Mouse (Mus musculus) hindlimb bud, embryonic 11.5 days (tissue): Measurements from ENCODE around the gene Tgm7.

Experiments
- DNase-seq: peaks from one replicate; pipeline ENCODE4 v3.0.0-alpha.2; 2012; ENCODE audit warnings: low read depth, low spot score; ENCODE audit errors: extremely low spot score

Tgm7 gene

DNA sequence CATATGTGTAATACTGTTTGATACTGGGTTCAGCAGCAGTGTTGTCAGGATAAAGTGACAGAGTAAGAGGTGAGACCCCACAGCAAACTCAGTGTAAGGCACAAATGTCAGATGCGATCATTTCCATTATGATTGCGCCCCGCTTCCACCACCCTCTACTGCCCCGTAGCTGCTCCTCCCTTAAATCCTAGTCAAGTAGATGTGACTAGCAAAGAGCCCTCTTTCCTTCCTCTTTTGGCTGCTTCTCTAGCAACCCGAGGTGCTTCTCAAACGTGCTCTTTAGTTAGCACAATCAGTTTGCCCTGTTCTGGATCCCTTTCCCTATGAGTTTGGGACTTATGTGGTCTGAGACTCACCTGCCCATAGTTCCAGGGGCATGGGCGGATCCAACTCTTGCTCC, 34.8 kb downstream of the Tgm7 start:
- DNase-seq, result no peak

DNA sequence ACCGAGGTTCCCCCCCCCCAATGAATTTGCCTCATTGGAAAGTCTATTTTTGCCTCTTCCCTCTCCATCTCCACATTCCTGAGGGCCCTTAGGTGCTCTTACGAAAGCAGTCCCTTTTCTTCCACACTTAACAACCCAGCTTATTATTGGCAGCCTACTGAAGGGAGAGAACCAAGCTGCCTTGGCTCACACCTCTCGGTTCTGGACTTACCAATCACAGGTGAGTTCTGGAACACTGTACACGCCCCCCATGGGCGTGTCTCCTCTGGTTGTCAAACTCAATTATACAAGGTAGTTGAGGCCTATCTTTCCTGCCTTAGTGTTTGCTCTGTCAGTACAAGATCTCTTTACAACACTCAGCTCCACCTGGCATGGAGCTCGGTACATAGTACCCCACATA, 37.7 kb downstream of the Tgm7 start:
- no peak for DNase-seq

DNA sequence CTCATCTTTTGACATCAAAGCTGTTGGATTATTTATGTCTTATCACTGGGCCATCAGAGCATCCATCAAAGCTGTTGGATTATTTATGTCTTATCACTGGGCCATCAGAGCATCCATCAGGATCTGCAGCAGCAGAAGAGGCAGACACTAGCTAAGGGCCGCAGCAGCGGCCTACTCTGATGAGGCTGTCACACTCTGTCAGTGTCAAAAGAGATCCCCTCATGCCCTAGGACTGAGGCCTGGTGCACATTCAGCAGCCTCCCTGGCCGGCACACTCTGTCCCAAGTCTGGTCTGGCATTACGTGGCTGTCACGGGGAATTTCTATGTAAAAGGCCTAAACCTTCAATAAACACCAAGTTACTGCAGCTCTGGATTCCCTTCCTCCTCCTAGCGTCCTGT, 40.1 kb downstream of the Tgm7 start:
- no peak for DNase-seq

- no peak for DNase-seq
Measured at GRCm38 (mm10) chr2:121067116-121067515, 42.5 kb downstream of the Tgm7 start.

DNA sequence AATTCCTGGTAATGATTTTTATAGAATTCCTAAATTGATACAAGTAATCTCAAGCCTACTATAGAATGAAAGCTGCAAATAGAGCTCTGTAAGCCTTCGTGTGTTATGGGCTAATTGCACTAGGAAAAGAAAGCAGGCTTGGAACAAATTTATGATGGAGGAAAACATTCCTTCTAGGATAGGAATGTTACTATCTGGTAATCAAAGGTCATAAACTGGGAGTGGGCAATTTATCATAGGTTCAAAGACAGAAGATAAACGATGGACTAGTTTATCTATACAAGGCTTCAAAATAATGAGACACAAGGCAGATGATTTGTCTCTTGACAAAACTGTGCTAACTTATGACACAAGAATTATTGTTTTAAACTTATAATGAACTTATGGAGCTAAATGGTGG, 48.3 kb downstream of the Tgm7 start:
- DNase-seq, result no peak

- no peak for DNase-seq
Measured at GRCm38 (mm10) chr2:121057997-121058396, 51.6 kb downstream of the Tgm7 start.

DNA sequence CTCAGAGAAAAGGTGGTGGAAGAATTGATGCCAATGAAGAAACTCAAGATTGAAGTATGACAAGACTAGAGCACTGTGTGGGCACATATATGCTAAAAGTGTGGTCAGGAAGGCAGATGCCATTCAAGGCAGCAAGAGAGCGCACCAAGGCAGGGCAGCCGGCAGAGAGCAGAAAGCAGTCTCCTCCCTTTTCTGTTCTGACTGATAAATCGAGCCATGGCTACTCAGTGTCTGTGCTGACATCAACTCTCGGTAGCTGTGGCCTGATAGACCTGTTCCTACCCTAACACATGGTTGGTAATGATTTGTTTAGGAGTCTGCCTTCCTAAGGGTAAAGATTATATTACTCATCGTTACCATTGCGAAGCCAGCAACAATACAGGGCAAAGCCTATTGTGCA, 53.7 kb downstream of the Tgm7 start:
- DNase-seq, result no peak

DNA sequence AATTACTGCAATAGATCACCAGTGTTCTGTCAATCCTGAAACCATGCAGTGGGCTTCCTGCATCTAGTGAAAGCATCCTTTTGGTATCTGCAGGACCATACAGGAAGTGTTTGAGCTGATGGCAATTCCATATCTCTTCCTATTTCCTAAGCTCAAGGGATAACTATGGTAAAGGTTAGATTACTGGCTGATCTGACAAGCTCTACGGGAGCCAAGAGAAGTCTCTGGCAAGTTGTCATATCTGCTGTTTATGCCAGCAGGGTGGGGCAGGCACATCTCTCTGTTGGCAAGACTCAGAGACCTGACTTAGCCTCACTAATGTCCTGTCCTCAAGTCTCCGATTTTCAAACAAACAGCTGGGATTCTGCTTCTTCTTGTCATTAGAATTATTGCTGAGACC, 55.5 kb downstream of the Tgm7 start:
- no peak for DNase-seq

DNA sequence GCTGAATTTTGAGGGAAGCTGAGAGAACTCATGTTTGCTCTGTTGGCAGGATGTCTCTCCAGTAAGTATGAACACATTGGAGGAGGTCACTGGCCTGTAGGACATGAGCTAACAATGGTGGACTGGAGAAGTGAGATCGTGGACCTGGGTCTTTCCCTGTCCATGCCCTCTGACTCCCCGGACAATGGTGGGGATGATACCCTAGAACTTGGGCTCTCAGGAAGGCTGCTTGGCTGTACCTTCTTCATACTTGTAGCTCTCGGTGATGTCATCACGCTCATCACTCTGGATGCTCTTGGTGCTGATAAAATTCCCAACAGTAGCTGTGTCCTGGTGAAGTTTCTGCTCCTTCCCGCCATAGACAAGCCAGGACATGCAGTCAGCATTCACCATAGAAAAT, 57.4 kb downstream of the Tgm7 start:
- no peak for DNase-seq

GRCm38 (mm10) chr2:121045653-121046052, 63.9 kb downstream of the Tgm7 start:
- no peak for DNase-seq
